9 mouse cellular contexts compared by ENCODE assay signal in genomic region chr9:25317827-25318505, GRCm38 (mm10).
DNase-seq lines count a peak whose midpoint lies in the region; ATAC-seq and TF ChIP-seq lines count a peak whose summit lies in the region.
"Had no signal": no experiment of that assay in that cellular context is flagged by ENCODE, and none has a peak within 500 bp of the region (broad histone marks: within the 10 kb centered on the region; RNA-seq: fewer than 3 reads in every experiment).

No protein-coding gene starts in this region.

- H3K4me1 ChIP-seq in bone marrow macrophage, adult 2 months (ENCODE audit: control insufficient read depth, insufficient read depth, low read length): no peaks in the 10 kb centered on the region
- H3K4me1 ChIP-seq in forebrain, embryonic 11.5 days (replicated peaks; ENCODE audit: control insufficient read depth, insufficient read depth, low read length): no peaks in the 10 kb centered on the region
- no peaks in the 10 kb centered on the region for H3K4me1 ChIP-seq in hindbrain, embryonic 10.5 days (replicated peaks)
- no peaks in the 10 kb centered on the region for H3K4me1 ChIP-seq in lung, postnatal 0 days (ENCODE audit: insufficient read depth, low read depth, low read length)

- no peaks in the 10 kb centered on the region for H3K9me3 ChIP-seq in forebrain, embryonic 11.5 days (ENCODE audit: control insufficient read depth, low read length)
- no peaks in the 10 kb centered on the region for H3K9me3 ChIP-seq in hindbrain, embryonic 10.5 days
- H3K9me3 ChIP-seq in lung, postnatal 0 days (ENCODE audit: low read length): no peaks in the 10 kb centered on the region
- H3K9me3 ChIP-seq: heart, embryonic 15.5 days had no signal

- H3K36me3 ChIP-seq in forebrain, embryonic 11.5 days (ENCODE audit: control insufficient read depth, insufficient read depth, low read length): no peaks in the 10 kb centered on the region
- 0 out of 2 replicates have a peak, but pooled peaks cover under 1% of the 10 kb centered on the region for H3K36me3 ChIP-seq in hindbrain, embryonic 10.5 days
- no peaks in the 10 kb centered on the region for H3K36me3 ChIP-seq in lung, postnatal 0 days (ENCODE audit: insufficient read depth, low read length)
- H3K36me3 ChIP-seq: heart, embryonic 15.5 days had no signal

- ATAC-seq in forebrain, embryonic 11.5 days (replicated peaks; ENCODE audit: low FRiP score): peak; percentile 62
- peak; percentile 80 for ATAC-seq in lung, postnatal 0 days

- no peak for TF ChIP-seq EP300 in lung, postnatal 0 days (IDR thresholded peaks at IDR 0.05)

- no peak overlapping the region for H3K9ac ChIP-seq in forebrain, embryonic 11.5 days (ENCODE audit: low read length)
- no peak overlapping the region for H3K9ac ChIP-seq in lung, postnatal 0 days (replicated peaks; ENCODE audit: low read depth)
- H3K9ac ChIP-seq: heart, embryonic 15.5 days had no signal

- DNase-seq in Muller cell, postnatal 12 days (ENCODE audit: inconsistent ontology term): peak; percentile 39
- DNase-seq in forebrain, embryonic 11.5 days (ENCODE audit: low spot score): peak; percentile 55
- DNase-seq in hindbrain, embryonic 10.5 days (ENCODE audit: low spot score): peak; percentile 51
- peak; percentile 70 for DNase-seq in layer of hippocampus, adult 11-12 months (ENCODE audit: low spot score)
- peak; percentile 78 for DNase-seq in lung, postnatal 0 days (ENCODE audit: low spot score)
- peak; percentile 43 for DNase-seq in retina, postnatal 1 day
- no peak for DNase-seq in natural killer cell, adult 2 months (ENCODE audit: low spot score in 2 of 2)

- WGBS in forebrain, embryonic 11.5 days: 72% methylated on average over 4 of the region's 4 CpGs
- WGBS in hindbrain, embryonic 10.5 days: 66% methylated on average over 4 of the region's 4 CpGs
- WGBS in lung, postnatal 0 days: 43% methylated on average over 4 of the region's 4 CpGs

- no peak overlapping the region for H3K4me2 ChIP-seq in forebrain, embryonic 11.5 days (ENCODE audit: low read depth, low read length, severe bottlenecking)
- H3K4me2 ChIP-seq in lung, postnatal 0 days (replicated peaks; ENCODE audit: low read depth, low read length): no peak overlapping the region
- H3K4me2 ChIP-seq: heart, embryonic 15.5 days had no signal

- no peaks in the 10 kb centered on the region for H3K27me3 ChIP-seq in forebrain, embryonic 11.5 days (ENCODE audit: control insufficient read depth, insufficient read depth, low read length)
- no peaks in the 10 kb centered on the region for H3K27me3 ChIP-seq in hindbrain, embryonic 10.5 days (ENCODE audit: insufficient read depth, poor library complexity, severe bottlenecking)
- H3K27me3 ChIP-seq in lung, postnatal 0 days (replicated peaks; ENCODE audit: insufficient read depth, low read length): no peaks in the 10 kb centered on the region
- H3K27me3 ChIP-seq: heart, embryonic 15.5 days had no signal

- TF ChIP-seq CTCF in bone marrow macrophage, adult 2 months (IDR thresholded peaks at IDR 0.05; ENCODE audit: low read depth, low read length): peak; percentile 37; the same call in 1 of the 2 replicates
- TF ChIP-seq CTCF in lung, postnatal 0 days (IDR thresholded peaks at IDR 0.05): peak; percentile 85

- no peak for TF ChIP-seq POLR2A in bone marrow macrophage, adult 2 months (IDR thresholded peaks at IDR 0.05; ENCODE audit: borderline replicate concordance, low read depth, low read length)

- no peak overlapping the region for H3K4me3 ChIP-seq in bone marrow macrophage, adult 2 months (ENCODE audit: insufficient read depth, low read length)
- no peak overlapping the region for H3K4me3 ChIP-seq in forebrain, embryonic 11.5 days (ENCODE audit: low read depth, low read length)
- H3K4me3 ChIP-seq in hindbrain, embryonic 10.5 days: no peak overlapping the region
- H3K4me3 ChIP-seq in lung, postnatal 0 days (ENCODE audit: low read depth, low read length): no peak overlapping the region
- H3K4me3 ChIP-seq: heart, embryonic 15.5 days had no signal

- no peak overlapping the region for H3K27ac ChIP-seq in bone marrow macrophage, adult 2 months (ENCODE audit: insufficient read depth, low read depth, low read length)
- H3K27ac ChIP-seq in forebrain, embryonic 11.5 days (ENCODE audit: low read depth, low read length): no peak overlapping the region
- no peak overlapping the region for H3K27ac ChIP-seq in hindbrain, embryonic 10.5 days
- no peak overlapping the region for H3K27ac ChIP-seq in lung, postnatal 0 days (ENCODE audit: low read length)
- H3K27ac ChIP-seq: heart, embryonic 15.5 days had no signal

Comparison
In these comparisons a context has a peak if more than half of its experiments do, and no peak if none do; other contexts are left out.
1. DNase-seq: peak in Muller cell, postnatal 12 days (single experiment), forebrain, embryonic 11.5 days (single experiment), hindbrain, embryonic 10.5 days (single experiment), layer of hippocampus, adult 11-12 months (single experiment), lung, postnatal 0 days (single experiment) and retina, postnatal 1 day (single experiment); none in natural killer cell, adult 2 months (0 of 2).